Mouse (Mus musculus): Measurements from ENCODE around the gene Stambpl1. TPM values are rescaled to one million over a fixed set of nuclear protein-coding genes. Genes with fewer than 3 reads are reported as not detected.
"Not testable (repeated sequence)": the region's sequence is repeated elsewhere in the genome, so short reads cannot be mapped to it uniquely, and the experiment has no call there.

The Stambpl1 gene
- polyA plus RNA-seq, 1 experiment, result not detected

- no peak overlapping the region for H3K27ac ChIP-seq (ENCODE audit: insufficient read depth, low read depth, low read length)
- H3K4me3 ChIP-seq (ENCODE audit: insufficient read depth, low read depth, low read length), result peak overlapping the region; percentile 5; the same call in 1 of the 2 replicates
- H3K4me1 ChIP-seq (ENCODE audit: control insufficient read depth, insufficient read depth, low read length), result 0 out of 2 replicates have a peak, but pooled peaks cover 6% of the 10 kb centered on the region
- 64% methylated on average over 9 of the region's 9 CpGs for WGBS
- no peak for TF ChIP-seq POLR2A (IDR thresholded peaks at IDR 0.05; ENCODE audit: insufficient read depth, low read depth, low read length)
- no peak for TF ChIP-seq CTCF (IDR thresholded peaks at IDR 0.05; ENCODE audit: insufficient read depth, low read depth, low read length)
Measured at GRCm38 (mm10) chr19:34193683-34194082, 1.7 kb downstream of the Stambpl1 start.

GRCm38 (mm10) chr19:34194132-34194745 lies 2.2 kb downstream of the Stambpl1 start:
- Histone ChIP-seq H3K27ac (ENCODE audit: insufficient read depth, low read depth, low read length) (no peak overlapping the region), H3K4me1 (ENCODE audit: control insufficient read depth, insufficient read depth, low read length) (0 out of 2 replicates have a peak, but pooled peaks cover 6% of the 10 kb centered on the region), H3K4me3 (ENCODE audit: insufficient read depth, low read depth, low read length) (no peak overlapping the region)
- WGBS, result 84% methylated on average over 6 of the region's 6 CpGs
- TF ChIP-seq POLR2A (IDR thresholded peaks at IDR 0.05; ENCODE audit: insufficient read depth, low read depth, low read length) (no peak), CTCF (IDR thresholded peaks at IDR 0.05; ENCODE audit: insufficient read depth, low read depth, low read length) (no peak)

DNA sequence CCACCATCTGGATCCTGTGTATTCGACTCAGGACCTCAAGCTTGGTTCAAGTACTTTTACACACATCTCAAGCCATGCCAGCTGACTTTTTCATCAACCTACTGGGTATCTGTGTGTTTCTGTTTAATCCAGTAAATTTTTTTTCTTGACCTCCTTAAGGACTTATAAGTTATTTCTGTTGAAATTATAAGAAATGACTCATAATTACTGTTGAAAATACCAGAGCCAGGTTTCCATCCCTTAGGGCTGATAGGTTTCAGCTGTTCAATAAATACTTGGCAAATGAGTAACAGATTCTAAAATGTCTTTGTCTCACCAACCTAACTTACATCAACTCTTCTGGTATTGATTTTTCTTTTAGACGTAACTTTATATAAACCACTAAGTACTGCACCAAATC lies 3.0 kb downstream of the Stambpl1 start:
- no peak for TF ChIP-seq CTCF (IDR thresholded peaks at IDR 0.05; ENCODE audit: insufficient read depth, low read depth, low read length)
- no peak for TF ChIP-seq POLR2A (IDR thresholded peaks at IDR 0.05; ENCODE audit: insufficient read depth, low read depth, low read length)
- Histone ChIP-seq H3K4me1 (ENCODE audit: control insufficient read depth, insufficient read depth, low read length) (0 out of 2 replicates have a peak, but pooled peaks cover 6% of the 10 kb centered on the region), H3K4me3 (ENCODE audit: insufficient read depth, low read depth, low read length) (no peak overlapping the region), H3K27ac (ENCODE audit: insufficient read depth, low read depth, low read length) (no peak overlapping the region)
- WGBS, result 83% methylated on average over 2 of the region's 2 CpGs

- Histone ChIP-seq H3K27ac (ENCODE audit: insufficient read depth, low read depth, low read length) (no peak overlapping the region), H3K4me1 (ENCODE audit: control insufficient read depth, insufficient read depth, low read length) (0 out of 2 replicates have a peak, but pooled peaks cover 2% of the 10 kb centered on the region), H3K4me3 (ENCODE audit: insufficient read depth, low read depth, low read length) (no peak overlapping the region)
- TF ChIP-seq CTCF (IDR thresholded peaks at IDR 0.05; ENCODE audit: insufficient read depth, low read depth, low read length) (no peak), POLR2A (IDR thresholded peaks at IDR 0.05; ENCODE audit: insufficient read depth, low read depth, low read length) (no peak)
- WGBS, result 97% methylated on average over 1 of the region's 1 CpGs
Measured at GRCm38 (mm10) chr19:34198066-34198465, 6.0 kb downstream of the Stambpl1 start.

GRCm38 (mm10) chr19:34198901-34199300 lies 6.9 kb downstream of the Stambpl1 start:
- TF ChIP-seq CTCF (IDR thresholded peaks at IDR 0.05; ENCODE audit: insufficient read depth, low read depth, low read length) (no peak), POLR2A (IDR thresholded peaks at IDR 0.05; ENCODE audit: insufficient read depth, low read depth, low read length) (no peak)
- Histone ChIP-seq H3K27ac (ENCODE audit: insufficient read depth, low read depth, low read length) (no peak overlapping the region), H3K4me1 (ENCODE audit: control insufficient read depth, insufficient read depth, low read length) (no peaks in the 10 kb centered on the region), H3K4me3 (ENCODE audit: insufficient read depth, low read depth, low read length) (no peak overlapping the region)
- 88% methylated on average over 4 of the region's 4 CpGs for WGBS

DNA sequence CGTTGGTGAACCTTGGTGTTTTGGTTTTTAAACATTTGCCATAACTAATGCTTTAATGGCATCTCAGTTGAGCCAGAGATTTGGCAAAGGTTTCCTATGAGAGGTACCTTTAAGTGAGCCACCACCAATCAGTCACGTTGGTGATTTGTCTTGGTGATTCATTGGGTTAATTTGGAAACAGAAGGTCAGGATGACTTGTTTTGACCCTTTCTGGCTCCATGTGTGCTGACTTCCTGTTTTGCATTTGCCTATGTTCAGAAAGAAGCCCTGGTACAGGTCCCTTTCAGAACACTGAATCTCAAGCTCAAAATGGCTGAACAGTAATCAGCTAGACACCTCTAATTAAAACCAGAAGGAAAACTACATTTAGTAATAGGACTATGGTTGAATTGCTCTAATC lies 7.5 kb downstream of the Stambpl1 start:
- H3K27ac ChIP-seq (ENCODE audit: insufficient read depth, low read depth, low read length), result no peak overlapping the region
- TF ChIP-seq POLR2A (IDR thresholded peaks at IDR 0.05; ENCODE audit: insufficient read depth, low read depth, low read length) (no peak), CTCF (IDR thresholded peaks at IDR 0.05; ENCODE audit: insufficient read depth, low read depth, low read length) (no peak)
- H3K4me1 ChIP-seq (ENCODE audit: control insufficient read depth, insufficient read depth, low read length), result no peaks in the 10 kb centered on the region
- H3K4me3 ChIP-seq (ENCODE audit: insufficient read depth, low read depth, low read length), result no peak overlapping the region
- 74% methylated on average over 2 of the region's 2 CpGs for WGBS

DNA sequence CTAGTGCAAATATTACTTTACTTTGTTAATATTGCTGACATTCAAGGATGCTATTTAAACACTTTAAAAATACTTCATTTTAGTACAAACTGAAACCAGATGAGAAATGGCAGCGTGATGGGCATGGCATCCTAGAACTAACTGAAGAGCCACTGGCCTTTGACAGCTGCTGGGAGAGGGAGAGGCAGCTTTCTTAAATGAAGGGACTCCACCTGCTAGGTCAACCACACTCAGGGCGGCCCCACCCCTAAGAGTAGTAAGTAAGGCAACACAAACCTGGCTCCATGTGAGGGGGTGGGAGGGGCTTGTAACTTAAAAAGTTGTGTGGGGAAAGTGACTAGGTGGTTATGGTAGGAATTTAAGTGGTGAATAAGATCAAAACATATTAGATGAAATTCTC lies 10.6 kb downstream of the Stambpl1 start:
- no peak overlapping the region for H3K27ac ChIP-seq (ENCODE audit: insufficient read depth, low read depth, low read length)
- H3K4me3 ChIP-seq (ENCODE audit: insufficient read depth, low read depth, low read length), result no peak overlapping the region
- WGBS, result 95% methylated on average over 2 of the region's 2 CpGs
- TF ChIP-seq POLR2A (IDR thresholded peaks at IDR 0.05; ENCODE audit: insufficient read depth, low read depth, low read length) (no peak), CTCF (IDR thresholded peaks at IDR 0.05; ENCODE audit: insufficient read depth, low read depth, low read length) (no peak)
- H3K4me1 ChIP-seq (ENCODE audit: control insufficient read depth, insufficient read depth, low read length), result no peaks in the 10 kb centered on the region

GRCm38 (mm10) chr19:34206128-34206527 lies 14.1 kb downstream of the Stambpl1 start:
- not testable (repeated sequence) for H3K4me3 ChIP-seq (ENCODE audit: insufficient read depth, low read depth, low read length); H3K27ac ChIP-seq (ENCODE audit: insufficient read depth, low read depth, low read length); H3K4me1 ChIP-seq (ENCODE audit: control insufficient read depth, insufficient read depth, low read length)
- WGBS, result 82% methylated on average over 4 of the region's 4 CpGs

DNA sequence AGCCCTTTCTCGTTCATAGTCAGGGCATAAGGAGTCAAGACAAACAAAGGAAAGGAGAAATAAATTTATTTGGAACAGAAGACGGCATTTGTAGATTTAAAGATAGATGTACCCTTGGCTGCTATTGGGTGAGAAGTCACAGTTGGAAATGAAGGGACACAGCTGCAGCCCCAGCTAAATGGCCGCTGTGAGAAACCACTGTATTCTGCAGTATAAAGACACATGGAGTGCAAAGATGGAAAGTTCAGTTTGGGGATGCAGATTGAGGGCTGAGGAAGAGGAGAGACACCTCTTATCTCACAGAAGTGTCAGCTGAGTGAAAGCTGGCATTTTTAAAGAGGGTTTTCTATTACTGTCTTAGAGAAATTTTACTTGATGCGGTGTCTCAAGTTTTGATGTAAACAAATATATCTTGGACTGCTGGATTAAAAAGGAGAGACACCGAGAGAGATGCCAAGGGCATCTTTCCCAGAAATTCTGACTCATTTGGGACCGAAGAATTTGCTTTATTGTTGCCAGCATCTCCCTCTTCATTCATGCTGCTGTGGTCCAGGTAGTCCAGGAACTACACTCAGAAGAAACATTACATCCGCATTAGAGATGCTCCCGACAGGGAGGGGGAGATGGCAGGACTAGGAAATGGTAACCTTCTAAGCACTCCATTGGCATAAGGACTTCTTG lies 14.9 kb downstream of the Stambpl1 start:
- H3K27ac ChIP-seq (ENCODE audit: insufficient read depth, low read depth, low read length), result no peak overlapping the region
- H3K4me1 ChIP-seq (ENCODE audit: control insufficient read depth, insufficient read depth, low read length), result no peaks in the 10 kb centered on the region
- no peak for TF ChIP-seq CTCF (IDR thresholded peaks at IDR 0.05; ENCODE audit: insufficient read depth, low read depth, low read length)
- no peak for TF ChIP-seq POLR2A (IDR thresholded peaks at IDR 0.05; ENCODE audit: insufficient read depth, low read depth, low read length)
- no peak overlapping the region for H3K4me3 ChIP-seq (ENCODE audit: insufficient read depth, low read depth, low read length)
- WGBS, result 78% methylated on average over 8 of the region's 8 CpGs
